In genomic region chr10:79417142-79417771, GRCm38 (mm10) we compare ENCODE assay signal across 11 mouse cellular contexts. TPM values are rescaled to one million over a fixed set of nuclear protein-coding genes. Genes with fewer than 3 reads are reported as not detected.
DNase-seq lines count a peak whose midpoint lies in the region; ATAC-seq lines count a peak whose summit lies in the region.
"Had no signal": no experiment of that assay in that cellular context is flagged by ENCODE, and none has a peak within 500 bp of the region (broad histone marks: within the 10 kb centered on the region; RNA-seq: fewer than 3 reads in every experiment).

No protein-coding gene starts in this region.

- H3K27me3 ChIP-seq in heart, embryonic 12.5 days (replicated peaks) = no peaks in the 10 kb centered on the region
- H3K27me3 ChIP-seq: limb, embryonic 15.5 days had no signal

- 82% methylated on average over 24 of the region's 24 CpGs for WGBS in heart, embryonic 12.5 days

- ATAC-seq in heart, embryonic 12.5 days (ENCODE audit: insufficient number of reproducible peaks, low FRiP score) = no peak
- ATAC-seq in hematopoietic stem cell, adult 5-6 weeks (replicated peaks in 1 of 2; ENCODE audit: insufficient read depth in 1 of 2, low FRiP score in 2 of 2, low TSS enrichment in 1 of 2, low read depth in 1 of 2, poor library complexity in 2 of 2, severe bottlenecking in 2 of 2) = peak; percentile 69 to 78; a peak in 3 of 4 replicates
- ATAC-seq in erythroid progenitor cell, adult 5-6 weeks (replicated peaks; ENCODE audit: low FRiP score, poor library complexity, severe bottlenecking) = no peak

- H3K27ac ChIP-seq in heart, embryonic 12.5 days (ENCODE audit: poor library complexity, severe bottlenecking) = no peak overlapping the region
- H3K27ac ChIP-seq: limb, embryonic 15.5 days had no signal

- no peak for DNase-seq in heart, postnatal 14 days
- DNase-seq in CD8-positive naive resting alpha-beta T cell, adult 2 months (ENCODE audit: low read depth in 2 of 2, low spot score in 2 of 2) = peak; percentile 31 to 42
- DNase-seq in naive thymus-derived CD4-positive, alpha-beta T cell, adult 2 months (ENCODE audit: low read depth) = peak; percentile 83
- DNase-seq in gastrocnemius, postnatal 25 days = no peak
- no peak for DNase-seq in frontal cortex, postnatal 25 days (ENCODE audit: low spot score in 2 of 2)
- DNase-seq: kidney, adult 8-10 months had no signal

- no peak overlapping the region for H3K9ac ChIP-seq in heart, embryonic 12.5 days
- H3K9ac ChIP-seq: limb, embryonic 15.5 days had no signal

- intact Hi-C loops in heart, postnatal 14 days (cut with DNase I) = no loop called here

- no peaks in the 10 kb centered on the region for H3K4me1 ChIP-seq in heart, embryonic 12.5 days (replicated peaks)
- H3K4me1 ChIP-seq: limb, embryonic 15.5 days had no signal

- 0 out of 2 replicates have a peak overlapping the region, but pooled peaks have one; percentile 19 for H3K4me2 ChIP-seq in heart, embryonic 12.5 days
- H3K4me2 ChIP-seq: limb, embryonic 15.5 days had no signal

- peaks cover 24% of the 10 kb centered on the region for H3K9me3 ChIP-seq in heart, embryonic 12.5 days (replicated peaks)
- H3K9me3 ChIP-seq: limb, embryonic 15.5 days had no signal

- H3K4me3 ChIP-seq in heart, embryonic 12.5 days = peak overlapping the region; percentile 17; the same call in 1 of the 2 replicates
- H3K4me3 ChIP-seq: limb, embryonic 15.5 days had no signal

- H3K36me3 ChIP-seq in heart, embryonic 12.5 days = no peaks in the 10 kb centered on the region
- H3K36me3 ChIP-seq: limb, embryonic 15.5 days had no signal

RNA-seq across cellular contexts. Expression of gene Vmn2r83, which starts 51.3 kb away (rescaled TPM):
- polyA plus RNA-seq in heart, embryonic 12.5 days (2016; fragmentation: Nextera tagmentation; extraction: Ambion mirVana) = not detected in 2 replicates
- total RNA-seq in heart, postnatal 14 days (2021) = not detected
- not detected in 2 replicates for total RNA-seq in hematopoietic stem cell, adult 5-6 weeks (2017)
- not detected for total RNA-seq in gastrocnemius, postnatal 25 days (2021)
- total RNA-seq in erythroid progenitor cell, adult 5-6 weeks (2015; ENCODE audit: low replicate concordance) = not detected in 2 replicates
- not detected in 2 replicates for total RNA-seq in erythroid progenitor cell, adult 5-6 weeks (2017; ENCODE audit: low replicate concordance)
- polyA plus RNA-seq: embryonic facial prominence, embryonic 14.5 days; limb, embryonic 15.5 days had no signal

Comparison
In these comparisons a context has a peak if more than half of its experiments do, and no peak if none do; other contexts are left out.
1. ATAC-seq: peak in hematopoietic stem cell, adult 5-6 weeks (2 of 2); none in heart, embryonic 12.5 days (single experiment) and erythroid progenitor cell, adult 5-6 weeks (single experiment).
2. DNase-seq: peak in CD8-positive naive resting alpha-beta T cell, adult 2 months (2 of 2) and naive thymus-derived CD4-positive, alpha-beta T cell, adult 2 months (single experiment); none in heart, postnatal 14 days (0 of 2), gastrocnemius, postnatal 25 days (single experiment) and frontal cortex, postnatal 25 days (0 of 2).